Mouse (Mus musculus) kidney, adult 2 months (tissue): Measurements from ENCODE around the gene Lrrc23.

ENCODE experiments used
- CTCF ChIP-seq: fragments of 200-500 bp; conservative IDR thresholded peaks from 2 replicates; pipeline ENCODE4 v1.5.1; 2011; ENCODE audit warnings: low read depth, mild to moderate bottlenecking, control low read depth, low read length, moderate library complexity, mixed read lengths; ENCODE audit not compliant: insufficient read depth, insufficient read length
- POLR2A ChIP-seq: fragments of 200-500 bp; IDR thresholded peaks from one replicate; pipeline ENCODE4 v1.6.1; 2011; ENCODE audit warnings: low read depth, low read length, control low read depth

- TF ChIP-seq POLR2A (no peak), CTCF (no peak)
These were observed 10.0 kb upstream of the Lrrc23 start for GRCm38 (mm10) chr6:124789519-124789918.
